Mouse (Mus musculus): ENCODE measurements around the gene Spata33. TPM values are rescaled to one million over a fixed set of nuclear protein-coding genes. Genes with fewer than 3 reads are reported as not detected.

Gene Spata33
- total RNA-seq, 2 experiments from 2014 or later = 5.9 to 9.8 TPM

DNA sequence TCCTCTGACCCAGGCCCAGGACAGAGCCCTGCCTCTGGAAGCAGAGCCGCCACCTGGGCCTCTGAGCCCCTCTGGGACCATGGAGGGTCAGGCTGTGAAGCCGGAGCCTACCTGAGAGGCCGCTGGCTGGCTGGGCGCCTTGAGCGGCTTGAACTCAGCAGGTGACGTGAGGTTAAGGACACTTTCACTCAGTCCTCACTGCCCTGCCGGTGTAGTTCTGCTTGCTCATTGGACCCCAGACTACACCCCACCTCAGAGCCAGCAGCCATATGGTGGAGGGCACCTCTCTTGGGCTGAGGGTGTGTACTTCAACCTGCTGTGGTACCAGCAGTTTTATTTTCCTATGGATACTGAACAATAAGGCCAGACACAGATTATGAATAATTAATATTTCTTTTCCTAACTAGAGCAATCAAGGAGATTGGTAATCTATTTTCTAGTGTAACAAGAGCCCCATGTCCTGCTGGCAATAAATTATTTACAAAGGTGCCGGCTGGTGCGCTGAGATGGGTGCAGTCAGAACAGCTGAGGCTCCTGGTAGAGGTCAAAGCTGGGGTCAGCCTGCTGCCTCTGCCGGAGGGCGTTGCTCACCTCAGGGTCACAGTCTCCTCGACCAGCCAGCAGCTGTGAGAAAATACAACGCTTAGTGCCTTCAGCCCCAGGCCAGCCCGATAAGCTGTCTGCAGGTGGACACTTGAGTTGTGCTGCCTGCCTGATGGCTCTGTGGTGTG is 55.5 kb downstream of the Spata33 start:
- DNase-seq (ENCODE audit: low spot score in 2 of 2) = no peak

DNA sequence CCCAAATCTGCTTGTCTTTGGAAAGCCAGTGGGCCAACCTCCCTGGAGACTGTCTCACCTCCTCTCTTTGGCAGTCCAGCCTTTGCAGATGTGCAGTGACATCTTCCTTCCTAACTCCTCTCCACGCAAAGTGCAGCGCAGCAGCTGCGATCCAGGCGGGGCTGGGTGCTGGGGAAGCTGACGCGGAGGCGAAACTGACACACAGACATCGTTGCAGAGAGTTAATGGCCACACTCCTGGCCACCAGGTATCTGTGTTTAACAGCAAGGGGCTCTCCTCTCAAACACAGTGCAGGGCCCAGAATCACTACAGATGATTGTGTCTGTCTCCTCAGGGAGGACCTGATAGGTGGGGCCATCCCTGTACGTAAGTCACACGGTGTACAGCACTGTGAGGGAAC is 58.5 kb downstream of the Spata33 start:
- no peak for DNase-seq (ENCODE audit: low spot score in 2 of 2)

Other genes starting within 250 kb of the Spata33 start
- gene Ankrd11, start 170.6 kb upstream of the Spata33 start, total RNA-seq (2021) = 100 to 1,000 TPM; 154 to 164 TPM
- gene Spg7, start 149.9 kb upstream of the Spata33 start, total RNA-seq (2021) = 10 to 100 TPM; 56.2 to 66.7 TPM
- 100 to 1,000 TPM; 438 to 447 TPM for gene Rpl13, start 110.5 kb upstream of the Spata33 start, total RNA-seq (2021)
- 10 to 100 TPM; 58.0 to 61.3 TPM for gene Cpne7, start 95.5 kb upstream of the Spata33 start, total RNA-seq (2021)
- under 1 TPM in 1 of 2 experiments, not detected in 1; 0.51 TPM for gene Sult5a1, start 54.5 kb upstream of the Spata33 start, total RNA-seq (2021)
- gene Dpep1, start 26.6 kb upstream of the Spata33 start, total RNA-seq (2021) = not detected
- 100 to 1,000 TPM in 1 of 2 experiments, 10 to 100 TPM in 1; 88.7 to 103 TPM for gene Chmp1a, start 69 bp upstream of the Spata33 start, total RNA-seq (2021)
- 10 to 100 TPM; 94.7 to 98.6 TPM for gene Cdk10, start 12.0 kb downstream of the Spata33 start, total RNA-seq (2021)
- 10 to 100 TPM; 79.4 to 82.0 TPM for gene Spata2l, start 23.4 kb downstream of the Spata33 start, total RNA-seq (2021)
- 10 to 100 TPM; 19.9 to 21.5 TPM for gene Zfp276, start 41.4 kb downstream of the Spata33 start, total RNA-seq (2021)
- 10 to 100 TPM; 58.6 to 69.5 TPM for gene Vps9d1, start 41.5 kb downstream of the Spata33 start, total RNA-seq (2021)
- 1 to 10 TPM; 1.5 to 1.9 TPM for gene Fanca, start 105.7 kb downstream of the Spata33 start, total RNA-seq (2021)
- 10 to 100 TPM; 19.0 to 20.1 TPM for gene Spire2, start 119.9 kb downstream of the Spata33 start, total RNA-seq (2021)
- gene Tcf25, start 160.9 kb downstream of the Spata33 start, total RNA-seq (2021) = 100 to 1,000 TPM; 565 to 596 TPM
- gene Mc1r, start 194.3 kb downstream of the Spata33 start, total RNA-seq (2021) = under 1 TPM in 1 of 2 experiments, not detected in 1; 0.12 TPM
- gene Tubb3, start 198.6 kb downstream of the Spata33 start, total RNA-seq (2021) = 100 to 1,000 TPM; 392 to 405 TPM
- gene Def8, start 210.7 kb downstream of the Spata33 start, total RNA-seq (2021) = 10 to 100 TPM; 52.9 to 56.3 TPM